Mouse (Mus musculus): ENCODE results near the gene Ctnna3. TPM values are rescaled to one million over a fixed set of nuclear protein-coding genes. Genes with fewer than 3 reads are reported as not detected.
"Not testable (repeated sequence)": the region's sequence is repeated elsewhere in the genome, so short reads cannot be mapped to it uniquely, and the experiment has no call there.

Ctnna3 gene
- polyA plus RNA-seq, 1 experiment from 2014 or later, result 0.35 TPM

GRCm38 (mm10) chr10:64311622-64312292 lies 881.9 kb downstream of the Ctnna3 start:
- Histone ChIP-seq H3K4me3 (ENCODE audit: low read depth, low read length) (no peak overlapping the region), H3K36me3 (replicated peaks; ENCODE audit: control insufficient read depth, insufficient read depth, low read depth, low read length) (no peaks in the 10 kb centered on the region), H3K9me3 (replicated peaks; ENCODE audit: control insufficient read depth, low read length) (no peaks in the 10 kb centered on the region), H3K27ac (replicated peaks; ENCODE audit: low read depth, low read length) (no peak overlapping the region), H3K9ac (replicated peaks; ENCODE audit: low read length) (no peak overlapping the region), H3K4me2 (ENCODE audit: low read depth, low read length) (no peak overlapping the region), H3K27me3 (ENCODE audit: control insufficient read depth, insufficient read depth, low read length) (no peaks in the 10 kb centered on the region), H3K4me1 (ENCODE audit: control insufficient read depth, insufficient read depth, low read length) (no peaks in the 10 kb centered on the region)
- 89% methylated on average over 2 of the region's 2 CpGs for WGBS
- DNase-seq (ENCODE audit: low spot score) (no peak), ATAC-seq (replicated peaks; ENCODE audit: insufficient number of reproducible peaks, low FRiP score, low TSS enrichment, low read depth) (no peak)

GRCm38 (mm10) chr10:64320332-64320731 lies 890.4 kb downstream of the Ctnna3 start:
- Histone ChIP-seq H3K9me3 (replicated peaks; ENCODE audit: control insufficient read depth, low read length) (no peaks in the 10 kb centered on the region), H3K4me1 (ENCODE audit: control insufficient read depth, insufficient read depth, low read length) (no peaks in the 10 kb centered on the region), H3K36me3 (replicated peaks; ENCODE audit: control insufficient read depth, insufficient read depth, low read depth, low read length) (no peaks in the 10 kb centered on the region), H3K4me2 (ENCODE audit: low read depth, low read length) (no peak overlapping the region), H3K27ac (replicated peaks; ENCODE audit: low read depth, low read length) (no peak overlapping the region), H3K9ac (replicated peaks; ENCODE audit: low read length) (no peak overlapping the region), H3K4me3 (ENCODE audit: low read depth, low read length) (no peak overlapping the region), H3K27me3 (ENCODE audit: control insufficient read depth, insufficient read depth, low read length) (no peaks in the 10 kb centered on the region)
- no peak for DNase-seq (ENCODE audit: low spot score)
- no peak for ATAC-seq (replicated peaks; ENCODE audit: insufficient number of reproducible peaks, low FRiP score, low TSS enrichment, low read depth)
- 93% methylated on average over 7 of the region's 7 CpGs for WGBS

- H3K36me3 ChIP-seq (replicated peaks; ENCODE audit: control insufficient read depth, insufficient read depth, low read depth, low read length), result no peaks in the 10 kb centered on the region
- H3K27ac ChIP-seq (replicated peaks; ENCODE audit: low read depth, low read length), result no peak overlapping the region
- DNase-seq (ENCODE audit: low spot score) (no peak), ATAC-seq (replicated peaks; ENCODE audit: insufficient number of reproducible peaks, low FRiP score, low TSS enrichment, low read depth) (no peak)
- H3K4me1 ChIP-seq (ENCODE audit: control insufficient read depth, insufficient read depth, low read length), result no peaks in the 10 kb centered on the region
- no peak overlapping the region for H3K4me3 ChIP-seq (ENCODE audit: low read depth, low read length)
- H3K9ac ChIP-seq (replicated peaks; ENCODE audit: low read length), result no peak overlapping the region
- no peaks in the 10 kb centered on the region for H3K27me3 ChIP-seq (ENCODE audit: control insufficient read depth, insufficient read depth, low read length)
- no peak overlapping the region for H3K4me2 ChIP-seq (ENCODE audit: low read depth, low read length)
- WGBS, result 79% methylated on average over 4 of the region's 4 CpGs
- H3K9me3 ChIP-seq (replicated peaks; ENCODE audit: control insufficient read depth, low read length), result no peaks in the 10 kb centered on the region
Observed at GRCm38 (mm10) chr10:64342702-64343379, 912.9 kb downstream of the Ctnna3 start.

GRCm38 (mm10) chr10:64373288-64373687 lies 943.4 kb downstream of the Ctnna3 start:
- no peaks in the 10 kb centered on the region for H3K36me3 ChIP-seq (replicated peaks; ENCODE audit: control insufficient read depth, insufficient read depth, low read depth, low read length)
- WGBS, result 83% methylated on average over 3 of the region's 3 CpGs
- H3K9ac ChIP-seq (replicated peaks; ENCODE audit: low read length), result no peak overlapping the region
- no peaks in the 10 kb centered on the region for H3K9me3 ChIP-seq (replicated peaks; ENCODE audit: control insufficient read depth, low read length)
- H3K27me3 ChIP-seq (ENCODE audit: control insufficient read depth, insufficient read depth, low read length), result no peaks in the 10 kb centered on the region
- no peak overlapping the region for H3K4me3 ChIP-seq (ENCODE audit: low read depth, low read length)
- ATAC-seq (replicated peaks; ENCODE audit: insufficient number of reproducible peaks, low FRiP score, low TSS enrichment, low read depth), result no peak
- no peak for DNase-seq (ENCODE audit: low spot score)
- H3K27ac ChIP-seq (replicated peaks; ENCODE audit: low read depth, low read length), result no peak overlapping the region
- no peak overlapping the region for H3K4me2 ChIP-seq (ENCODE audit: low read depth, low read length)
- no peaks in the 10 kb centered on the region for H3K4me1 ChIP-seq (ENCODE audit: control insufficient read depth, insufficient read depth, low read length)

- WGBS, result 87% methylated on average over 4 of the region's 4 CpGs
Observed at GRCm38 (mm10) chr10:64377751-64378150, 947.9 kb downstream of the Ctnna3 start.

GRCm38 (mm10) chr10:64396579-64396978 lies 966.7 kb downstream of the Ctnna3 start:
- no peak overlapping the region for H3K4me2 ChIP-seq (ENCODE audit: low read depth, low read length)
- no peak overlapping the region for H3K27ac ChIP-seq (replicated peaks; ENCODE audit: low read depth, low read length)
- ATAC-seq (replicated peaks; ENCODE audit: insufficient number of reproducible peaks, low FRiP score, low TSS enrichment, low read depth), result no peak
- DNase-seq (ENCODE audit: low spot score), result no peak
- H3K9ac ChIP-seq (replicated peaks; ENCODE audit: low read length), result no peak overlapping the region
- no peaks in the 10 kb centered on the region for H3K27me3 ChIP-seq (ENCODE audit: control insufficient read depth, insufficient read depth, low read length)
- WGBS, result 73% methylated on average over 2 of the region's 2 CpGs
- H3K4me3 ChIP-seq (ENCODE audit: low read depth, low read length), result no peak overlapping the region
- no peaks in the 10 kb centered on the region for H3K36me3 ChIP-seq (replicated peaks; ENCODE audit: control insufficient read depth, insufficient read depth, low read depth, low read length)
- no peaks in the 10 kb centered on the region for H3K9me3 ChIP-seq (replicated peaks; ENCODE audit: control insufficient read depth, low read length)
- no peaks in the 10 kb centered on the region for H3K4me1 ChIP-seq (ENCODE audit: control insufficient read depth, insufficient read depth, low read length)

More at GRCm38 (mm10) chr10:64377751-64378150, 947.9 kb downstream of the Ctnna3 start:
- ATAC-seq (replicated peaks; ENCODE audit: insufficient number of reproducible peaks, low FRiP score, low TSS enrichment, low read depth) (no peak), DNase-seq (ENCODE audit: low spot score) (no peak)
- H3K9me3 ChIP-seq (replicated peaks; ENCODE audit: control insufficient read depth, low read length), result no peaks in the 10 kb centered on the region
- H3K9ac ChIP-seq (replicated peaks; ENCODE audit: low read length), result no peak overlapping the region
- no peaks in the 10 kb centered on the region for H3K4me1 ChIP-seq (ENCODE audit: control insufficient read depth, insufficient read depth, low read length)
- H3K27me3 ChIP-seq (ENCODE audit: control insufficient read depth, insufficient read depth, low read length), result no peaks in the 10 kb centered on the region
- no peak overlapping the region for H3K4me2 ChIP-seq (ENCODE audit: low read depth, low read length)
- H3K4me3 ChIP-seq (ENCODE audit: low read depth, low read length), result no peak overlapping the region
- no peak overlapping the region for H3K27ac ChIP-seq (replicated peaks; ENCODE audit: low read depth, low read length)
- H3K36me3 ChIP-seq (replicated peaks; ENCODE audit: control insufficient read depth, insufficient read depth, low read depth, low read length), result no peaks in the 10 kb centered on the region

- H3K4me2 ChIP-seq (ENCODE audit: low read depth, low read length); ATAC-seq (replicated peaks; ENCODE audit: insufficient number of reproducible peaks, low FRiP score, low TSS enrichment, low read depth); H3K4me1 ChIP-seq (ENCODE audit: control insufficient read depth, insufficient read depth, low read length); H3K4me3 ChIP-seq (ENCODE audit: low read depth, low read length); H3K27ac ChIP-seq (replicated peaks; ENCODE audit: low read depth, low read length); H3K36me3 ChIP-seq (replicated peaks; ENCODE audit: control insufficient read depth, insufficient read depth, low read depth, low read length); H3K27me3 ChIP-seq (ENCODE audit: control insufficient read depth, insufficient read depth, low read length); H3K9ac ChIP-seq (replicated peaks; ENCODE audit: low read length); H3K9me3 ChIP-seq (replicated peaks; ENCODE audit: control insufficient read depth, low read length): not testable (repeated sequence)
- 9% methylated on average over 1 of the region's 1 CpGs for WGBS
- peak; percentile 71 for DNase-seq (ENCODE audit: low spot score)
Observed at GRCm38 (mm10) chr10:64418396-64418795, 988.5 kb downstream of the Ctnna3 start.

- no peaks in the 10 kb centered on the region for H3K36me3 ChIP-seq (replicated peaks; ENCODE audit: control insufficient read depth, insufficient read depth, low read depth, low read length)
- H3K27me3 ChIP-seq (ENCODE audit: control insufficient read depth, insufficient read depth, low read length), result no peaks in the 10 kb centered on the region
- DNase-seq (ENCODE audit: low spot score) (no peak), ATAC-seq (replicated peaks; ENCODE audit: insufficient number of reproducible peaks, low FRiP score, low TSS enrichment, low read depth) (no peak)
- H3K4me1 ChIP-seq (ENCODE audit: control insufficient read depth, insufficient read depth, low read length), result no peaks in the 10 kb centered on the region
- no peaks in the 10 kb centered on the region for H3K9me3 ChIP-seq (replicated peaks; ENCODE audit: control insufficient read depth, low read length)
- H3K4me3 ChIP-seq (ENCODE audit: low read depth, low read length), result no peak overlapping the region
- no peak overlapping the region for H3K27ac ChIP-seq (replicated peaks; ENCODE audit: low read depth, low read length)
- H3K4me2 ChIP-seq (ENCODE audit: low read depth, low read length), result no peak overlapping the region
- no peak overlapping the region for H3K9ac ChIP-seq (replicated peaks; ENCODE audit: low read length)
Observed at GRCm38 (mm10) chr10:64438736-64439135, 1008.8 kb downstream of the Ctnna3 start.
